Mouse (Mus musculus): ENCODE measurements at regions not wholly inside any gene's neighbourhood (a gene's known extent, or its start where the extent isn't known, plus 50 kb on each side); places are given as distances from the start of the nearest gene placed in this dataset.
A peak's percentile ranks its signal among the peaks of the same experiment; 100 is the strongest.

GRCm38 (mm10) chr6:108606231-108606630, 54.2 kb upstream of the Bhlhe40 start:
- DNase-seq: peak; percentile 78

GRCm38 (mm10) chr6:108608308-108608707, 52.1 kb upstream of the Bhlhe40 start:
- DNase-seq: no peak
